Mouse (Mus musculus): ENCODE results near the gene Fance.

The Fance gene

DNA sequence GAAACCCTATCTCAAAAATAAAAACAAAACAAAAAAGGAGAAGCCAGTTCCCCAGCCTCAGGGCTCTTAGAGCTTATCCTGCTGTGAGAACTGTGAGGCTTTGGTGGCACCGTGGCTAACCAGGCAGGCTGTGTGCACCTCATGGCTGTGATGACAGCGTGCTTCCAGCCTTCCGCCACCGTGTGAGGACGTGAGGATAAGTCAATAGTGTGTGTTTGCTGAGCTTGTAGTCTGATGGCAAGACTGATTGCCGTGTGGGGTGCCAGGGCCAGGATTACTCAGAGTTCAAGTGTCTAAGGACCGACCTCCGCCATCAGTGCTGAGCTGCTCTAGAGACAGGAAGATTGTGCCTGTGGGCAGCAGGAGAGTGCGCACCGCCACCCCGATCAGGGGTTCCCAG is 22.6 kb upstream of the Fance start:
- in situ Hi-C loops (cut with MboI; ENCODE audit: unreplicated experiment in 2 of 2), result no loop called here

DNA sequence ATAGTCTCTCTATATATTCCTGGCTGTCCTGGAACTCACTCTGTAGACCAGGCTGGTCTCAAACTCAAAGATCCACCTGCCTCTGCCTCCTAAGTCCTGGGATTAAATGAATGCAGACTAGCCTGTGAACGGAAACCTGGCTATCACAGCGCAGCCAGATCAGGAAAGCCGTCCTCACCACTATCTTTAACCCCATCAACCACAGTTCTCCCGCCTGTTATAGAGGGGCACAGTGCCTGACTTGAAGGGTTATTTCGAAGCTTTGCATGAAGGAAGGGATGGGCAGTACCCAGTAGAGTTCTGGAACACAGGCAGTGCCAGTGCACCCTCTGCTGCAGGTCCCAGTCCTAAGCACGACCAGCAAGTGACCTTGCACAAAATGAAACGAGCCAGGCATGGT is 22.0 kb upstream of the Fance start:
- in situ Hi-C loops (cut with MboI; ENCODE audit: unreplicated experiment in 2 of 2), result no loop called here

DNA sequence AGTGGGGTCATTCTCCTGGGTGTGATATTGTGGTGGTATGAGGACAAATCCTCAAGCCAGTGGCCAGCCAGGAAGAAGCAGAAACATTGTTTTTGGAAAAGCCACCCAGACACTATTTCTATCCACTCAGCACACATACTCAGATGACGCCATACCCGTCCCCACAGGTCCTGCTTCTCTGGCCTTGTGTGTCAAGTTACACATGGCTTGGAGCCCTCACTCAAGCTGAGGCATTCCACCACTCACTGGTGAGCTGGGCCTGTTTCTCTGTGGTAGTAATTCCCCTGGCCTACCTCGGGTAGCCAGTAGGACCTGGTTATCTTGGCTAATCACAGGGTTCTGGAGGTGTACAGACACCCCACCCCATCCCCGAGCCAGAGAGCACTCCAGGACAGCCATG is 19.6 kb upstream of the Fance start:
- in situ Hi-C loops (cut with MboI; ENCODE audit: unreplicated experiment in 2 of 2), result no loop called here

DNA sequence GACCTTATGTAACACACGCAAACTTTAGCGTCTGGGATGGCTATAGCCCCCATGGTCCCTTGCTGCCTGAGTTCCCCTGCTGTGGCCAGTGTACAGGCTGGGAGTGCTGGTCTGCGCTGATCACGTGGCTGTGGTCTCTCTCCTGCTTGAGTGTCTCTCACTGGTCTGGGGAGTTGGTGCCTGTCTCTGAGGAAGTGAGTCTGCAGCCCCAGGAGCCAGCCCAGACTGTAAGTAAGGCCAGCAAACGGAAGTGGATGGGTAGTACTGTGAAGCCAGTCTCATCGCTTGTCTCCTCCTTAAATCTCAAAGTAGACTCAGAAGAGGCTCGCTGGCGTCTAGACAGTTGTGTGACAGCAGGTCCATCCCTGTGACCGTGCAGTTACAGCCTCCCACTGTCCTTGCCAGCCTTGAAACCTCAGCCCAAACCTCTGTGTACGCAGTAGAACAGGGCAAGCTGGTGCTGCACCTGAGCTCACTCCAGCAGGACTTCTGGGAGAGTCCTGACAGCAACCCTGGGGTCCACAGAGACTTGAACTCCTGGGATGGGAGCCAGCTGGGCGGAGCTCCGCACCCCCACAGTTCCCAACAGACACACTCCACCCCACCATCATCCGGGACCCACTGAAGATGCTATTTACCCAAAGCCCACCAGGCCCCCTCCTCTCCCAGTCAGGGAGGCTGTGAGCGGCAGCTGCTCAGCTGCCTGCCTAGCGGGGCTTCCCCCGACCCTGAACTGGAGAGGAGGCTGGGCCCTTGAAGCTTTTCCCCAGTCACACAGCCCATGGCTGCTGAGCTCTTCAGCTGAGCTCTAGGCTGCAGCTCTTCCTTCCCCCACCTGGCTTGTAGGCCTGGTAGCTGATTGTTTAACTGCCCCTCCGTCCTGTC is 18.6 kb upstream of the Fance start:
- in situ Hi-C loops (cut with MboI; ENCODE audit: unreplicated experiment in 2 of 2), result no loop called here

DNA sequence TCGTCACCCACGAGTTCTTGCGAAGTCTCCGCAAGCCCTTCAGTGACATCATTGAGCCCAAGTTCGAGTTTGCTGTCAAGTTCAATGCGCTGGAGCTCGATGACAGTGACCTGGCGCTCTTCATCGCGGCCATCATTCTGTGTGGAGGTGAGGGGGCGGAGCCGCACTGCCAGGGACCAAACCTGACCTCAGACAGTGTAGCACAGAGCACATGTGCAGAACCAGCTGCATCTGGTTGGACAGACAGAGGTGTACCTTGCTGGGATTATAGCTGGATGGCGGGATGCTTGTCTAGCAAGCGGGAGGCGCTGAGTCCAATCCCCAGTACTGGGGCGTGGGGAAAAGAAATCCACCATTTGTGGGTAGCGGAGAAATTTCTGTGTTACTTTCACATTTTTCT is 14.4 kb upstream of the Fance start:
- in situ Hi-C loops (cut with MboI; ENCODE audit: unreplicated experiment in 2 of 2), result no loop called here

DNA sequence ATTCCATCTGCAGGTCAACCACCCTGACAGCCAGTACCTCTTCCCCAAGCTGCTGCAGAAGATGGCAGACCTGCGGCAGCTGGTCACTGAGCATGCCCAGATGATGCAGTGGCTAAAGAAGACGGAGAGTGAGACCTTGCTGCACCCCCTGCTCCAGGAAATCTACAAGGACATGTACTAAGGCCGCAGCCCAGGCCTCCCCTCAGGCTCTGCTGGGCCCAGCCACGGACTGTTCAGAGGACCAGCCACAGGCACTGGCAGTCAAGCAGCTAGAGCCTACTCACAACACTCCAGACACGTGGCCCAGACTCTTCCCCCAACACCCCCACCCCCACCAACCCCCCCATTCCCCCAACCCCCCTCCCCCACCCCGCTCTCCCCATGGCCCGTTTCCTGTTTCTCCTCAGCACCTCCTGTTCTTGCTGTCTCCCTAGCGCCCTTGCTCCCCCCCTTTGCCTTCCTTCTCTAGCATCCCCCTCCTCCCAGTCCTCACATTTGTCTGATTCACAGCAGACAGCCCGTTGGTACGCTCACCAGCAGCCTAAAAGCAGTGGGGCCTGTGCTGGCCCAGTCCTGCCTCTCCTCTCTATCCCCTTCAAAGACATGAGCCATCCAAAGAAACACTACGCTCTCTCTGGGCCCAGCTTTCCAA is 13.5 kb upstream of the Fance start:
- in situ Hi-C loops (cut with MboI; ENCODE audit: unreplicated experiment in 2 of 2), result loop anchor here in 1 of 2 experiments (10.0 kb wide), 2 partner anchors 65 to 215 kb away; partner anchors contain the start of genes Ppard and Tcp11

DNA sequence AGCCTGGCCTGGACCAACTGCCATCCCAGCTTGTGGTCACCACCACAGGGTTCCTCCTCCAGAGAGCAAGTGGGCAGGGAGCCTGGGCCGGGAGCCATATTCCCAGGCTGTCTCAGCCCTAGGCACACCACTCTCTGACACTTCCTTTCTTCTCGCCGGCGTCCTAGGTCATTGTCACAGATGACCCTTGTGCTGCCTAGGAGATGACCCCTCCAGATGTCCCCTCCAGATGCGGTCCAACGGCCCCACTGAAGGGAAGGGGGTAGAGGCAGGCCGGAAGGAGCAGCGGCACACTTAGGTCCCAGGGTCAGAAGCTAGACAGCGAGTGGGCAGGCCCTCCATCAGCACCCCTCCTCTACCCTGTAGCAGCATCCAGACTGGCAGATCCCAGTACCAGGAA is 13.0 kb upstream of the Fance start:
- in situ Hi-C loops (cut with MboI; ENCODE audit: unreplicated experiment in 2 of 2), result loop anchor here in 1 of 2 experiments (10.0 kb wide), 2 partner anchors 66 to 216 kb away; partner anchors contain the start of genes Ppard and Tcp11

DNA sequence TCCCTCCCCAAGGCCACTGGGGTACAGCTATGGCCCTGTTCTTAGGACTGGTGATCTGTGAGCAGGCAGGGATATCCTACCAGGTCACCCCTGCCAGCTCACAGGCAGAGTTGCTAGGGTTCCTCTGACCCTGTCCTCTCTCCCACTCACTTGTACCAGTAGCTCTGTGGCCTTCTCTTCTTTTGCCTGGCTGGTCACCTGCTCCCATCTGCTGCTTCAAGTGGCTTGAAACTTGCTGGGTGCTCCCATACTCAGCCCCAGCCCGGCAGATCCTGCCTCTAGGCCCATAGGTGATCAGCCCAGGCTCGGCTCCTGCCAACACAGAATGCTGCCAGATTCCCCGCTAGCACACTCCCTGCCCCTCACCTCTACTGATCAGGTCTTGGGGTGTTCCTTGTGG is 12.5 kb upstream of the Fance start:
- in situ Hi-C loops (cut with MboI; ENCODE audit: unreplicated experiment in 2 of 2), result loop anchor here in 1 of 2 experiments (10.0 kb wide), 2 partner anchors 66 to 216 kb away; partner anchors contain the start of genes Ppard and Tcp11

DNA sequence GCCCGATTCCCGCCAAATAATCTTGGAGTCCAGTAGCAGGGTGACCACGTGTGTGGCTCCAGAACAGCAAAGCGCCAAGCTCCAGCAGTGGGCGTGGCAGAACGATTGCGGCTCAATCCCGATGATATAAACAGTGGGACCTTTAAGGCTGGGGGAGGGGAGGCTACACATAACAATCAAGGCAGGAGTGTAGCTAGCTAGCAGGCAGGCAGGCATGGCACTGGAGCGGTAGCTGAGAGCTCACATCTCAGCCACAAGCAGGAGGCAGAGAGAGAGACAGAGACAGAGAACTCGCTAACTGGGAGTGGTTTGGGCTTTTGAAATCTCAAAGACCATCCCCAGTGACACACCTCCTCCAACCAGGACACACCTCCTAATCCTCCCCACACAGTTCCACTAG is 8.1 kb upstream of the Fance start:
- in situ Hi-C loops (cut with MboI; ENCODE audit: unreplicated experiment in 2 of 2), result loop anchor here (5.0 to 10.0 kb wide), 4 partner anchors 70 to 220 kb away; partner anchors contain the start of genes Def6 (in 2 of the 2), Ppard (in 2 of the 2) and Tcp11 (in 1 of the 2)

DNA sequence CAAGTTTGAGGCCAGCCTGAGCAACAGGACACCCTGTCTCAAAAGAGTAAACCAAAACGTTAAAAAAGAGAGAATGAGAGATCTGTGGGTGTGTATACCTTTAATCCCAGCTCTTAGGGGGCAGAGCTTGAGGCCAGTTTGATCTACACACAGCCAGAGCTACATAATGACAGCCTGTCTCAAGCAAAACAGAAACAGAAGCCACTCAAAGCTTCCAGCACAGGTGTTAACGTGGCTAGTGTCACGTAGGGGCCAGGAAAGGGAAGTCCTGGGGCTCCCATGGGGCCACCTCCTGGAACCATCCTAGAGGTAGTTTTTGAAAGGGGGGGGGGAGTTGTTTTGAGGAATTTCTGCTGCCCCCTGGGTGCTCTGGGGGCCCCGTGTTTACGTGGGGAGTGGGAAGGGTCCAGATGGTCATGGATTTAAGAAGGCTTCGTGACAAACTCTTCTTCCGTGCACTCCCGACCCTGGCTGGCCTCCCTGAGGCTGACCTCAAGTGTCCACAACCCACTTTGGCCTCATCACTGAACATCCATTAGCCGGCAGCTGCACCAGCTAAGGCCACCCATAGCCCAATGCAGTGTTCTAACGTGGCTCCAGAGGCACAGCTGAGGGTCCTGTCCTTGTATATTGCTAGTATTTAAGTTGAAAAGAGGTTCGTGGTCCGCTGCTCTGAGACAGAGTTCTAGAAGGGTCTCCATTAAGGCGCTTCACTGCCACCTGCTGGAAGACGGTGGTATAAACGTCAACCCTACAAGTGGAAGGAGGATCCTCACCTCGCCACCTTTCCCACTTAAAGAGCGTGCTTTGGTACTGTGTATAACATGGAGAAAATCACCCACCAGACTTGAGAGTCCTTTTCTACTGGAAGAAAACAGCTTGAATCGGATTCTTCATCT is 4.8 kb upstream of the Fance start:
- in situ Hi-C loops (cut with MboI; ENCODE audit: unreplicated experiment in 2 of 2), result loop anchor here (5.0 to 10.0 kb wide), 4 partner anchors 74 to 224 kb away; partner anchors contain the start of genes Def6 (in 2 of the 2), Ppard (in 2 of the 2) and Tcp11 (in 1 of the 2)

DNA sequence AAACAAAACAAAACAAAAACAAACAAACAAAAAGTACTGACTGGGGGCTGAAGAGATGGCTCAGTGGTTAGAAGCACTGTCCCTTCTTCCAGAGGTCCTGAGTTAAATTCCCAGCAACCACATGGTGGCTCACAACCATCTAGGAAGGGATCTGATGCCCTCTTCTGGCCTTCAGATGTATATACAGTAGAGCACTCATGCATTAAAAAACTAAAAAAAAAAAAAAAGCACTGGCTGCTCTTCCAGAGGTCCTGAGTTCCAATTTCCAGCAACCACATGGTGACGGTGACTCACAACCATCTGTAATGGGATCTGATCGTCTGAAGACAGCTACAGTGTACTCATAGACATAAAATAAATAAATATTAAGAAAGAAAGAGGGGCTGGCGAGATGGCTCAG is 2.5 kb upstream of the Fance start:
- in situ Hi-C loops (cut with MboI; ENCODE audit: unreplicated experiment in 2 of 2), result no loop called here

DNA sequence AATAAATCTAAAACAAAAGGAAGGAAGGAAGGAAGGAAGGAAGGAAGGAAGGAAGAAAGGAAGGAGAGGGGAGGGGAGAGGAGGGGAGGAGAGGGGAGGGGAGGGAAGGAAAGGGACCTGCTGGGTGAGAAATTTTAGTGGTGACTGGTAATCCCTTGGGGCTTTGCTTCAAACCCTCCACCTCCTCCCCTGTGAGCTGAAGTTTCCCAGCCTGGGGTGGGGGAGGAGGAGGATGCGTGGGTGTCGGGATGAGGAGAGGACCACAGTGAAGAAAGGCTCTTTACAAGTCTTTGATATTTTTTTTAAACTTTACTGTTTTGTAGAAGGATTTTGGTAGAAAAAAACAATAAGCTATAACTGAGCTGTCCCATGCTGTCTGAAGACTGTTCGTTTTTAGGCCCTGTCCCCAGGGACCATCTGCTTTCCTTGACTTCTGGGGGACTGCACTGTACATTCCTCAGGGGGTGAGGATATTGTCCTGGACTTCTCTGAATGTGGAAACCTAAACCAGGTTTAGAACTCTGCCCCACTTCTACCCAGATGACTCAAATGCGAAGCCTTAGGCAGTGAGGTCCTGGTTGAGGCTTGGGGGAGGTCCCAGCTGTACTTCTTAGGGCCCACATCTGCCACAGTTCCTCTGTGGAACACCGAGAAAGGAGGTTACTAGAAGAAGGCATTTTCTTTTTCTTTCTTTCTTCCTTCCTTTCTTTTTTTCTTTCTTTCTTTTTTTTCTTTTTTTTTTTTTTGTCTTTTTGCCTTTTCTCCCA is 1.8 kb upstream of the Fance start:
- in situ Hi-C loops (cut with MboI; ENCODE audit: unreplicated experiment in 2 of 2), result no loop called here

DNA sequence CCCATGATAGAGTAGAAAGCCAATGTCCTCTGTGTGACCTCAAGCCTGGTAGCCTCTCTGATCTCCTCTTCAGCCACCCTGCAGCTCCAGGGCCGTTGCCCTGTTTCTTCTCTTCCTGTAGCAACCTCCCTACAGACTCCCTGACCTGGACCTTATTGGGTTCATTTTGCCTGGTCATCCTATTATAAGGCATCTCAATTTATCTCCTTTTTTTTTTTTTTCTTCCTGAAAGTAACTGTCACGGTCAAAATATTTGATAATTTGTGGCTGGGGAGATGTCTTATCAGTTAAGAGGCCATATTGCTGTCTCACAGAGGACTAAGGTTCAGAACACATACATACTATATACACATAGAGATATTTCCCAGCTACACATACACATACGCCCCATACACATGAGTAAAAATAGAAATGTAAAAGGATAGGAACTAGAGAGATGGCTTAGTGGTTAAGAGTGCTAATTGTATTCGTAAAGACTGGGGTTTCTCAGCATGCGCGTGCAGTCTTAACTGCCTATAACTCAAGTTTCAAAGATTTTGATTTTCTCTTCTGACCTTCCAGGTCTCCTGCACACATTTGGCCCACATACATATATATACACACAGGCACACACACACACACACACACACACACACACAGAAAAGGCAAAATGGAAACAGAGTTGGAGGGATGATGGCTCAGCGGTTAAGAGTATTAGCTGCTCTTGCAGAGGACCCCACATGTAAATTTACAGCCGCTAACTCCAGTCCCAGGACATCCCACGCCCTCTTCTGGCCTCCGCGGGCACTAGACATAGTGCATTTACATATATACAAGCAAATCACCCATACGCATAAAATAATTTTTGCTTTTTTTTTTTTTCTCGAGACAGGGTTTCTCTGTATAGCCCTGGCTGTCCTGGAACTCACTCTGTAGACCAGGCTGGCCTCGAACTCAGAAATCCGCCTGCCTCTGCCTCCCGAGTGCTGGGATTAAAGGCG is 797 bp upstream of the Fance start:
- in situ Hi-C loops (cut with MboI; ENCODE audit: unreplicated experiment in 2 of 2), result no loop called here

DNA sequence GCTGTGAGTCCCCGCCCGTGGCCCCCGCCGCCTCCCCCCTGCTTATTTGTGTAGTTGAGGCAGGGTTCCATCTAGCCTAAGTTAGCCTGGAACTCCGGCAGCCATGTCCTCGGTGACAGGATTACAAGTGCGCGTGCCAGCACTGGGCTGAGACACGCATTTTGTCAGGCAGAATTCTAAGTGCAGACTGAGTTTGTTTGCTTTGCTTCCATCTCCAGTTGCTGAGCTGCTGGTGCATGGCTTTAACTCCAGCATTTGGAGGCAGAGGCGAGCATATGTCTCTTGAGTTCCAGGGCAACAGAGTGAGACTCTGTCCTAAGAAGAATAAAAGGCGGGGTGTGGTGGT is 534 bp downstream of the Fance start:
- in situ Hi-C loops (cut with MboI; ENCODE audit: unreplicated experiment in 2 of 2), result no loop called here

DNA sequence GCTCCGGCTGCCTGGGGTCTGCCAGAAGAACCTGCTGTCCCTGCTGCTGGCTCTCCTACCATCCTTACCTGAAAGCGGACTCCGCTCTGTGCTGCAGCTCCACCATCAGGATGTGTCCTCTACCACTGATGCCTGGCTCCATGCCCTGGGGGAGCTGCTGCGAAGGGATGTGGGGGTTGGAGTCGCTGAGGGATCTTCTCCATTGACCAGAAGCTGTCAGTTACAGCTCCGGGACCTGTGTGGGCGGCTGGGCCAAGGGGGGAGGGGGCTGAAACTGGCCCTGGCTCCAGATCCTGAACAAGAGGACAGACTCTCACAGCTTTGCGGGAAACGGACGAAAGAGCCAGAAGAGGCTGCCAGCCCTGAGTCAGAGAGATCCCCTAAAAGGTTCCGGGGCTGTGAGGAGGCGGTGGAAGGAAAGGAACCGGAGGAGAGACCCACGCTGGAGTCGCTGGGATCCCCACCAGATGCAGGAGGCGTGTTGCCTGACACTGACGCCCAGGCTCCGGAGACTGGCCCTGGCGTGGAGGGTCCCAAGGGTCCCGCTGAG is 2.4 kb downstream of the Fance start:
- in situ Hi-C loops (cut with MboI; ENCODE audit: unreplicated experiment in 2 of 2), result no loop called here

DNA sequence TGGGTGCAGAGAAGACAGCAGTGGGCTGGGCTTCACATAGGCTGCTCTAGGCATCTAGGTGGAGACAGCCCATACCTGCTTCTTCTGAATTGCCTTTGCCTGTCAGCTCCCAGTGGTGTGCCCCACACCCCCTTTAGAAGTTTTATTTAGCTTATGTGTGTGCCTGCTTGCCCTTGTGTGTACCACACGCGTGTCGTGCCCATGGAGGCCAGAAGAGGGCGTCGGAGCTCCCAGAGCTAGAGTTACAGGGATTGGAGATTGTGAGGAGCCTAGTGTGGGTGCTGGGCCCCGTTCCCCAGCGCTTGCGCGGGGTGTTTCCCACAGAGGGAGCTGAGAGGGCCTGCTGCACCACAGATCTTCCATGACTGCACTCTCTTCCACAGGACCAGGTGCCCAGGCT is 3.2 kb downstream of the Fance start:
- in situ Hi-C loops (cut with MboI; ENCODE audit: unreplicated experiment in 2 of 2), result no loop called here

DNA sequence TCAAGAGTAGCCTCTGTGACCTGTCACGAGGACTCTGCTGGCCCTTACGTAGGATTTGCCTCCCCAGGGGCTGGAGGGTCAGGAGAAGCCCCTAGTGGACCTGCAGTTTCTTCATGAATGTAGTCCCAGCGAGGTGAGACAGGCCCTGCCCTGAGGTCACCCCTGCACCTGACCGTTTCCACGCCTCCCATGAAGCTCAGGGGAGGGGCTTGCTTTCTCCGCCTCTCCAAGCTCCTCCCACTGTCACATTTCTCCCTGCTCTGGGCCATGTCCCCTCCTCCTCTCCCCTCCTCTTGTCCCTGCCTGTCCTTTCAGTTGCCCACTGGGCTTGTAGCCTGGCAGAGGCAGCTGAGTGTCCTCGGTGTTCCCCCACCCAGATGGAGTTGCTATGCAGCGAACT is 3.8 kb downstream of the Fance start:
- in situ Hi-C loops (cut with MboI; ENCODE audit: unreplicated experiment in 2 of 2), result no loop called here

DNA sequence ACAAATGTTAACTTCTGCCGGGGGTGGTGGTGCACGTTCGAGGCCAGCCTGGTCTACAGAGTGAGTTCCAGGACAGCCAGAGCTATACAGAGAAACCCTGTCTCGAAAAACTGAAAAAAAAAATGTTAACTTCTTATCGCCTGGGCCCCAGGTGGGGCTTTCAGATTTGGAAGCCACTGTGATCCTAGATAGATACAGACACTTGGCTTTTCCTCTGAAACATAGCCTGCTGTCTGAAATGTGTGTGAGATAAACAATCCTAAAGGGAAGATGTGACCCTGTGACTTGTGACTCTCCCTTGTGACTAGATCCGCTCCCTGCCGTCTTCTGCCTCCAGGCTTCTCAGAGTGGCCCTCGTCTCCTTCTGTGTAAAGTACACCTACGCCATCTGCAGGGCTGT is 4.4 kb downstream of the Fance start:
- in situ Hi-C loops (cut with MboI; ENCODE audit: unreplicated experiment in 2 of 2), result no loop called here

DNA sequence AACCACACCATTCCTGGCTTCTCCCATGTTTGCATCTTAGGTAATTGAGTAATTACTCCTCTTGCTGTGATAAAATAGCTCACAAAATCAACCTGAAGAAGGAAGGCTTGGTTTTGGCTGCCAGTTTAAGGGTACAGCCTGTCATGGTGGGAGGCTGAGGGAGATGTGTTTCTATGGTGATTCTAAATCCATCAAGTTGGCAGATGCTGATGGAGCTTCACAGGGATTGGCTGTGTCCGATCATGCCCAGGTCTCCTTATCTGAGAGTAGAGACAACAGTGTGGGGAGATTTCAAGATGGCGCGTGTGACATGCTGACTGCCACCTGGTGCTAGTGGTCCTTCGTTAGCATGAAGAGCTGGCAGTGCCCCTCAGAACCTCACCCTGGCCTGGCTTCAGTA is 8.4 kb downstream of the Fance start:
- in situ Hi-C loops (cut with MboI; ENCODE audit: unreplicated experiment in 2 of 2), result no loop called here

Data from v-Abl transformed pro-B cells (cell line).